In the genomic region with DNA sequence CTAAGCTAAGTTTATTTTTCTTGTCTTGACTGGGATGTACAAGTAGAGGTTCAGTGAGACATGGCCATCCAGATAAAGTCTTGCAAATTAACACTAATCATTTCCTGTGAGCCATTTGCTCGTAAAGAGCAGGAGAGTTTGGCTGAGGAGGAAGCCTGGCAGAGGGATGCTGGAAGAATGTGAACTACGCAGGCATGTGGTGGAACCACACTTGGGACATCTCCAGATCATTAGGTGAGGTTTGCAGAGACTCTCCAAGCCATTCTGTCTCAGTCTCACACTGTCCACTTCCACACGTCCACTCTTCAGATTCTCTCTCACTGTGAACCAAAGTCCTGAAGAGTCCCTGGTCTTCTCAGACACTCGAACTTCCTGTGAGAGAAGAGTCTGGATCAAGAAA, we compare ENCODE assay signal across 18 mouse cellular contexts.
"Had no signal": no experiment of that assay in that cellular context is flagged by ENCODE, and none has a peak within 500 bp of the region (broad histone marks: within the 10 kb centered on the region; RNA-seq: fewer than 3 reads in every experiment).

No protein-coding gene starts in this region.

- H3K9me3 ChIP-seq: midbrain, embryonic 10.5 days; midbrain, embryonic 12.5 days; neural tube, embryonic 13.5 days; neural tube, embryonic 15.5 days had no signal

- H3K4me1 ChIP-seq: midbrain, embryonic 10.5 days; midbrain, embryonic 12.5 days had no signal

- DNase-seq: lung, embryonic 14.5 days; lung, postnatal 10 days; lung, postnatal 4 days; midbrain, embryonic 14.5 days; retina, postnatal 1 day; right cerebral cortex, adult 18-20 months; right cerebral cortex, postnatal 25 days; right cerebral cortex, postnatal 4 days; spleen, adult 18-20 months; thymus, adult 18-20 months; thymus, postnatal 14 days; thymus, postnatal 36 days had no signal

- H3K36me3 ChIP-seq: midbrain, embryonic 10.5 days; midbrain, embryonic 12.5 days; neural tube, embryonic 13.5 days; neural tube, embryonic 15.5 days had no signal

- H3K9ac ChIP-seq: lung, embryonic 14.5 days; midbrain, embryonic 12.5 days; neural tube, embryonic 13.5 days; neural tube, embryonic 15.5 days had no signal

- H3K27me3 ChIP-seq: midbrain, embryonic 12.5 days; neural tube, embryonic 15.5 days had no signal

- ATAC-seq: midbrain, embryonic 16.5 days had no signal

- H3K4me3 ChIP-seq: midbrain, embryonic 10.5 days; midbrain, embryonic 12.5 days; myocyte; neural tube, embryonic 13.5 days; neural tube, embryonic 15.5 days had no signal

- H3K4me2 ChIP-seq: lung, embryonic 14.5 days; midbrain, embryonic 12.5 days; neural tube, embryonic 13.5 days; neural tube, embryonic 15.5 days had no signal

- H3K27ac ChIP-seq: midbrain, embryonic 10.5 days; midbrain, embryonic 12.5 days; neural tube, embryonic 13.5 days; neural tube, embryonic 15.5 days had no signal
